Mouse (Mus musculus): ENCODE data around the gene Vps37b.
A peak's percentile ranks its signal among the peaks of the same experiment; 100 is the strongest.
"Not testable (repeated sequence)": the region's sequence is repeated elsewhere in the genome, so short reads cannot be mapped to it uniquely, and the experiment has no call there.

Gene Vps37b

DNA sequence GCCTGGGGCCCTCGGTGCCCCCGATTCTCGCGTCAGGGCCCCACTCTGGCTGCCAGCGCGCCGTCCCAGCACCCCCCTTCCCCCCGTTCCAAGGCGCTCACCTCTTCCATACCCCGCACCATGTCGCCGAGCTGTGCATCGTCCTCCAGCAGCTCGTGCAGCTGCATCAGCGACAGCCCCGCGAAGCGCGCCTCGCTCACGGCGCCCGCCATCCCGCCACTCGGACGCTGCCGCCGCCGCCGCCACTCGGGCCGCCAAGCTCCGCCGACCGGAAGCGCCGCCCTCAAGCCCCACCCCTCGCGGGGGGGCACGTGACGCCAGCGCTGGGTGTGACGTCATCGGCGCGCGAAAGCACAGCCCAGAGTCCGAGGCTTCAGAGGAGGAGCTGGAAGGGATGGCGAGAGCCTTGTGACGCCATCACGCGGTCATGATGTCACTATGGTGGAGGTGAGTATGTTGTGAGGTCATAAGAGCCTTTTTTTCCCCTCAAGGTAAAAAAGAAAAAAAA, at the start of gene Vps37b:
TSS of gene Vps37b (minus strand) at position 270 of the 508 bp plus-strand sequence.
- DNase-seq (ENCODE audit: low spot score), result peak; percentile 90

DNA sequence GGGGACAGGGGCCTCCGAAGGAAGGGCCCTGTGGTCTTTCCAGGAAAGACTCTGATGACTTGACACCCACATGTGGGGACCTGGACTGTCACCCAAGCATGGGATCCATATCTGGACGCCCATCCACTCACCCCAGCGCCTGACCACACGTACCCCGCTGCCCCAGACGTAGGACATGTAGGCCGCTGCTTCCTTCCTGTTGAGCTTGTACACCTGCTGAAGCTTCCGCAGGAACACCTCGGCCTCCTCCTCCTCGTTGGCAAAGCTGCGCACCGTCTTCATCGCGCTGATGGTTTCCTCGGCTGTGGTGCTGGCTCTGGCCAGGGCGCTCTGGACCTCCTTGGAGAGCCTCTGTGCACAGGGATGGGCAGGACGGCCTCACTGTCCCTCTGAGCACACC, 47.8 kb upstream of the Vps37b start:
- DNase-seq (ENCODE audit: low spot score), result no peak

DNA sequence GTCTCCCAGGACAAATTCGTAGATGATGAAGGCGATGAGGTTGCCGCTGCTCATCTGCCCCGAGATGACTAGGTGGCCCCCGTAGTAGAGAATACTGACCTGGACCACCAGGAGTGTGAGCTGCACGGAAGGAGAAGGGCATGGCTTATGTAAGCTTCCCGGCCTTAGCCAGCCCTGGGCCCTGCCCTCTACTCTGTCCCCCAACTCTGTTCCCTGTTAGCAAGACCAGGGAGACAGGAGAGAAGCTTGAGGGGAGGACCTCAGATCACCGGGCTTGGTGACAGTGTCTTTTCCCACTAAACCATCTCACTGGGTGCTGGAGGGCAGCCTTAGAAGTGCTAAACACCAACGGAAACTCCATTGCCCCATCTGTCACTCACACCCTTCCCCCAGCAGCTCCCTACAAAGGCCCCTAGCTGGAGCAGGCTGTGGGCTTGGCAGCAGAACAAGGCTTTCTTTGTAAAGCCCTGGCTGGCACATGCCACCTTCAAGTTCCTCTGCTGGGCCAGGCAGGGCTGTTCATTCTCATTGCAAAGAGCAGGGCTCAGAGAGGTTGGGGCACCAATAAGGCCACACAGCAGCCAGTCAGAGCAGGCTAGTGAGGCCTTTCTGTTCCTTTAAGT, 46.8 kb upstream of the Vps37b start:
- DNase-seq (ENCODE audit: low spot score), result no peak

DNA sequence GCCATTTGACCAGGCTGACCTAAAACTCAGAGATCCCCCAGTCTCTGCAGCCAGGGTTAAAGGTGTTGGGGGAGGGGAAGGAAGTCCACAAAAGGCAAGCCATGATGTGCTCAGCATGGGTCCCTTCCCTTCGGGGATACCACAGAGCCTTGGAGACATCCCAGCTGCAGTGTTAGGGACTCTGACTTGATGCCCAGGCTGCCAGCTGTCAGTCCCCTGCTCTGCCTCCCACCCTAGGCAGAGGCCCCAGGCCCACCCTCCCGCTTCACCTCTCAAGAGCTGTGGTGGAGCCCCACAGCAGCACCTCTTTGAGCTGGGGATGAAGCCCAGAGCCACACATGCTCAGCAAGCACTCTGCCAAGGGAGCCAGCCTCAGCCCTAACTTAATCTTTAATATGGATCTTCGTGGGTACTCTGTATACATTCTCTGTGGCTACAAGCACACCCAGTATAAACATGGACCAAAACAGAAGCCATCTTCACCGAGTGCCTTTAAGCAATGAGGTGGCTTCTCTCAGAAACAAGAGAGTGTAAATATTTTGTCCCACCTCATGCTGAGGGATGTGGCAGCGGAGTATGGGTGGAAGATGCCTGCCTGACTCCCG, 45.9 kb upstream of the Vps37b start:
- DNase-seq (ENCODE audit: low spot score), result no peak

DNA sequence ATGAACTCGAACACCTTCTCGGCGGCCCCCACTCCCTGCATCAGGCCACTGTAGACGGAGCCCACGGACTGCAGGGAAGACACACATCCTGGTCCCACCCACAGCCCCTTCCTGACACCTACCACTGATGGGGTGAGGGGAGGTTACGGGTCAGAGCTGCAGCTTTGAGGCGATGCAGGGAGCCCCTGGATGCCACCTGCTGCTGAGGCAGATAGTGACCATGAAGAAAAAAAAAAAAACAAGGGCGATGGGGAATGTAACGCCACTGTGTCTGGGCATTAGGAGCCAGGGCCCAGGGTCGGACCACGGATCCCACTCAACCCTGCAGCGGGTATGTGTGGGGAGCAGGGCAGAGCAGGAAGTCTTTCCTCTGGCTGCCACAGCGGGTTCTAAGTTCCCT, 45.2 kb upstream of the Vps37b start:
- DNase-seq (ENCODE audit: low spot score), result no peak

DNA sequence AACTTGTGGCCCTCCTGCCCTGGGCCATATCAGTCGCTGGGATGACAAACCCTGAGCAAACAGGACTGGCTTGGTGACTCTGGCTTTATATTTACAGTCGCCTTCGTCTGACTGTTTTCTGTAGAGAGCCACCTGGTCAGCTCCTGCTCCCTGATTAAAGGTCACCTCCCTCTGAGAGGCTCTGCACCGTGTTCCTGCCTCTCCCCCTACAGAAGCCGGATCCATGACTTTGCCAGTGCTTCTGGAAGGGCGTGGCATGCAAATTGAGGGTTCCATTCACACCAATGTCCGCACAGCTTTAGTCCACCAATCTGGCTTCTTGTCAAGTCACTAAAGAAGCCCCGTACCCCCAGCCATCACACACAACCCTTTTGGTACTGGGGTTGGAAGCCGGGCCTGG, 44.5 kb upstream of the Vps37b start:
- DNase-seq (ENCODE audit: low spot score), result no peak

DNA sequence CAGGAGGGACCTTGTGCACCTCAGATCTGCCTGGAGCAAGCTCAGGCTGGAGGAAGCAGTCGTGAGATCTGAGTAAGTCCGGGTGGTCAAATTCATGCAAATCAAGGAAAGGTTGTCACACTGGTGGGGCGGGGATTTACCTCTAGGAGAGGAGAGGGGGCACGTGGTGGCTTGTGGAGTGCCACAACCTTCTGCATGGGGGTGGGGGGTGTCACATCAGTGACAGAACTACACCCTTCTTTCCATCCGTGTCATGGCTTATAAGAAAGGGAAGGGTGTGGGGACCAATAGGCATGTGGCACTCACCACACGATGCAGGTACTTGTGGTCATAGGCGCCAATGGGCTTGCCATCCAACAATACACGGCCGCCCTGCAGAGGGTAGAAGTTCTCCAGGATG, 43.6 kb upstream of the Vps37b start:
- no peak for DNase-seq (ENCODE audit: low spot score)

DNA sequence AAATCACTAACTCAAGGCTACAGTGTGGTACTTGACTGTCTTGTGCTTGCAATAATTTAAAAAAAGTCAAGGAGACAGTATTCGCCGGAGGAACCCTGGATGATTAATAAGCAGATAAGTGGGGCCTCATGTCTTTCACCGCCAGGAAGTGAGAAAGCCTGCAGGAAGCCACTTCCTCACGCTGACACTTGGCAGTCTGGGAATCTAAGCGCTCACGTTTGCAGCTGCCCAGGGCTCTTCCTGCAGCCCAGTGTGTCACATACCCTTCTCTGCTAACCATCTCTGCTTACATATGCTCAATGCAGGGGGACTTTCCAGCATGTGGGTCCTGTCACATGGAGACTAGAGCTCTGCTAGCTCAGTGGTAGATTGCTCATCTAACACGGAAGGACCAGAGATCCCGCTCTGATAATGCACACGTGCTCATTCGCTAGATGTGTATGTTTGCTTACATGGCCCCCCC, 42.8 kb upstream of the Vps37b start:
- no peak for DNase-seq (ENCODE audit: low spot score)

DNA sequence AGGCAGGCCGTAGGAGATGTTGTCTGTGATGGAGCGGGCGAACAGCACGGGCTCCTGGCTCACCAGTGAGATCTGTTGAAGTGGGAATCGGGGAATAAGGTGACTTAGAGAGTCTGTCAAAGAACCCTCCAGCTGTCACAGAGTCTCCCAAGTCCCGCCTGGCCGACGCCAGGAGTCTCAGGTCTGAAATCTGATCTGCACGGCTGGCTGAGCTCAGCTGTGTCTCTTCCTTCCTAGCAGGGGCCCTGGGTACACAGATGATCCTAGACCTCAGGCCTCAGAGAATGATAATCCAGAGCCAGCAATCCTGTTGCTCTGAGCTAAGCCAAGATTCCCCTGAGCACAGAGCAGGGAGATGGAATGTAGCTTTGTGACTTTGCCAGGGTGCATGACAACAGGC, 41.6 kb upstream of the Vps37b start:
- DNase-seq (ENCODE audit: low spot score), result no peak

DNA sequence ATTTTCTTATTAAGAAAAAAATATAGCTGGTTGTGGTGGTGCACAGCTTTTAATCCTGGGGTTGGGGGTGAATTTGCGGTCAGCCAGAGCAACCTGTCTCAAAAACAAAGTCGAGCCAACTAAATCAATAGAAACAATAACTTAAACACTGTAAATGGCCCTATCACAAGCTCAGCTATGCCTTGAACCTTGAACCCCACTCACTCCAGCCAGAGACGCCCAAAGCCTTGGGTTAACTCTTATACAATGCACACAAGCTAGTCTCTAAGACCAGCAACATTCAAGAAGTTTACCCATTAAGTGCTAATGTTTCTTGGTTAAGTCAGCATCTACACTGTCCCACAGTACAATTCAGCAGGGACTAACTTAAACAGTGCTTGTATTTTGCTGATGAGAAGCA, 37.6 kb upstream of the Vps37b start:
- no peak for DNase-seq (ENCODE audit: low spot score)

DNA sequence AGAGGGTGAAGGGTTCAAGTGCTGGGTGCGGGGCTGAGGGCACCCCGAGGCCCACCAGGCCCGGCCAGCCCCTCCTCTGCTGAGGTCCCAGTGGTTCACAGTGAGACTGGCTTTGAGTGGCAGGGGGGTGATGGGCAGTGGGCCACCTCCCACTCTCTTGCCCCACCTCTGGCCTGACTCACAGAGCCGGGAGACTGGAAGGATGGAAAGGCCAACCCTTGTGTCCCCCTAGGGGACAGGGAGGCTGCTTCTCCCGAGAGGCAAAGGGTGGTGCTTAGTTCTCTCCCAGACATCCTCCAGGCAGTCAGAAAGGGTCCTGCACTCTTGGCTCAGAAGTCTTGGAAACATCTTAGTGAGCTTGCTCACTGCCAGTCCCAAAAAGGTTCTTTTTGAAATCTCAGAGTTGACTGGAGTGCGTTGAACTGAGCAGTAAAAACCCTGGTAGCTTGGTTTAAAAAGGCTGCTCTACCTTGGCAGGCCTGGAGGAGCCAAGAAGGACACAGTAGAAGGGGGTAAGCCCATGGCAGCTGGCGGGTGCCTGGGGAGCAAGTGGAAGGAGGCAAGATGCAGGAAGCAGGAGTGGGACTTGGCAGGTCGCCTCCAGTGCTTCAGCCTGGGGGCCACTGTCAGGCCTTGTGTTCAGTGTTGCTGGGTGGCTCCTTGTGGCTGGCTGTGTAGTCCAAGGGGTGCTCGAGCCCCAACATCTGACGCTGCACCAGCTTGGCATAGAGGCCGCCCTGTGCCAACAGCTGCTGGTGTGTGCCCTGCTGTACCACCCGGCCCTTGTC, 30.2 kb upstream of the Vps37b start:
- DNase-seq (ENCODE audit: low spot score), result no peak

DNA sequence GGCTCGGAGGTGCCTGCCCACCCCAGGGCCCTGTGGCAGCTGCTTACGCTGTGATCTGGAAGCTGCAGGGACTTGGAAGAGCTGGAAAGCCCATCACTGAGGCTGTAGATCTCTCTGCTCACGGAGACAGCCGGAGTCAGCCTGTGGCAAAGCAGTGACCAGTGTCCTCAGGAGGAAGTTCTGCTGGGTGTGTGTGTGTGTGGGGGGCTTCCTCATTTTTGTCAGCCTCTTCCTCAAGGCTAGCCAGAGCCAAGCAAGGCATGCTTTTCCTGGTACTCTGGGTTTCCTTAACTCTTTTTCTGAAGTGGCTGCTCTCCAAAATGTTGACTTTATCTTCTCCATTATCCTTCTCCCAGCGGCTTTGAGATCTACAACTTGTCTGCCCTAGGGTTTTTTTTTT, 27.6 kb upstream of the Vps37b start:
- DNase-seq (ENCODE audit: low spot score), result no peak

DNA sequence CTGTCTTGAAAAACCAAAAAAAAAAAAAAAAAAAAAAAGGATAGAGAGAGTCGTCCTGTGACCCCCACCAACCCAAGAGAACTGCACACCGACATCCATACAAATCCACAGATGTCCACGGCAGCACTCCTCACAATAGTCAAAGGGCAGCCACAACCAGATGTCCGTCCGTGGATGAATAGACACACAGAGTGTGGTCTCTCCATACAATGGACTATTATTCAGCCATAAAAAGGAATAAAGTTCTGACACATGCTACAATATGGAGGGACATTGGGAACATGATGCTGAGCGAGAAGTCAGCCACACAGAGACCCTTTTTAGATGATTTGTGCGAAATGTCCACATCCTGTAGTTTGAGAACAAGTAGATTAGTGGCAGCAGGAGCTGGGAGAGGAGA, 26.7 kb upstream of the Vps37b start:
- DNase-seq (ENCODE audit: low spot score), result no peak

DNA sequence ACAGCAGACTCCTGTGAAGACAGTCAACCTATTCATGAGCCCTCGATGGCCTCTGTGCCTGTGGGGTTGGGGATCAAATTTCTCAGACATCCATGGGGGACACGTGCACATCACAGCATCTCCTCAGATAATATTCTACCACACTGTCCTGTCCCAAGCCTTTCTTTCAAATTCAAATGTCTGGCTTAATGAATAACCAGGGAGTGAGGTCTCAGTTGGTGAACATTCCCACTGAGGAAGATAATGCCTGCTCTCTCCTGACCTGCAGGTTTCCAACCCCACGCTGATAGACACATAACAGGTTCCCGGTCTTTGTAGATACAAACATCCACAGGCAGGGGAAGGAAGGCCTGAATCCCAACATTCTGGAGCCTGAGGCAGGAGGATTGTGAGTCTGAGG, 24.9 kb upstream of the Vps37b start:
- DNase-seq (ENCODE audit: low spot score), result no peak

DNA sequence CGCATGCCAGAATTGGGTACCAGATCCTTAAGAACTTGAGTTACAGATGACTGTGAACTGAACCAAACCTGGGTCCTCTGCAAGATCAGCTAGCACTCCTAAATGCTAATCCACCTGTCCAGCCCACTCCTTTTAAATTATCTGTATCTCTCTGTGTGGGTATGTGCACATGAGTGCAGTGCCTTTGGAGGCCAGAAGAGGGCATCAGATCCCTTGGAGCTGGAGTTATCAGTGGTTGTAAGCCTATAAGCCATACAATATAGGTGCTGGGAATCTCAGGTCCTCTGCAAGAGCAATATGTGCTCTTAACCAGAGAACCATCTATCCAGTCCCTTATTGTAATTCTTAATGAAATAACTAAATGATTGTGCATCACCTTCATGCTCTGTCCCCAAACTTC, 24.1 kb upstream of the Vps37b start:
- no peak for DNase-seq (ENCODE audit: low spot score)

DNA sequence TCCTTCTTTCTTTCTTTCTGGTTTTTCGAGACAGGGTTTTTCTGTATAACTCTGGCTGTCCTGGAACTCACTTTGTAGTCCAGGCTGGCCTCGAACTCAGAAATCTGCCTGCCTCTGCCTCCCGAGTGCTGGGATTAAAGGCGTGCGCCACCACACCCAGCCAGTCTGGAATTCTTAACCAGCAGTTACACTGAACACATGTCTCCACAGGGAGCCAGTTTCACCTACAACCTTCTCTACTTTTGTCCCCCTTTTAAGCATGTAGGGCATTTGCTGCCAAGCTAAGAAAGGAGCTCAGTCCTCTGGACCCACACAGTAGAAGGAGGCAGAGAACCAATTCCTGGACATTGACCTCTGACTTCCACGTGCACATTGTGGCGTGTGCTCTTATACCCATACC, 20.6 kb upstream of the Vps37b start:
- not testable (repeated sequence) for DNase-seq (ENCODE audit: low spot score)

DNA sequence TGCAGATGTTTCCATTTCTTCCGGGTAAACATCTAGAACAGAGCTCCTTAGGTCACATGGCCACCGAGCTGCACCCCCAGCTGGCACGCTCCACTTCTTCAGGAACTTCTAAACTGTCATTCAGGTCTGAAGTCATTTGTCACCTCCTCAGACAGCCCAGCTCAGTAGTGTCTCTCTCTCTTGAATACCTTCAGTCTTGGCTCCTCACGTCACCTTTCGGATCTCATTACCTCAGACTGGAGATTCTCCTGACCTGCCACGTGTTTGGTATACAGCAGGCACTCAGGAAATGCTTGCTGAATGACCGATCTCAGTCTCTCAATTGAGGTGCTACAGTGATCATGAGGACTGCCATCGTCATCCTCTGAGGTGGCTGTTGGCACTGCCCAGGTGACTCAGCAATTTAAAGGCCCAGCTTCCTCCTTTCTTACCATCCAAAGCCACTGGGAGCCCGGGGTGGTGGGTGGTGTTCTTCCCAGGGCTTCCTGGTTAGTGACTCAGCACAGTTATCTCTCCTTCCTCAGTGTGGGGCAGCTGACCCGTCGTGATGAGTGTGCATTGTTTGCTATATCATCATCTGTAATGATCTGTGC, 19.9 kb upstream of the Vps37b start:
- peak; percentile 50 for DNase-seq (ENCODE audit: low spot score)

DNA sequence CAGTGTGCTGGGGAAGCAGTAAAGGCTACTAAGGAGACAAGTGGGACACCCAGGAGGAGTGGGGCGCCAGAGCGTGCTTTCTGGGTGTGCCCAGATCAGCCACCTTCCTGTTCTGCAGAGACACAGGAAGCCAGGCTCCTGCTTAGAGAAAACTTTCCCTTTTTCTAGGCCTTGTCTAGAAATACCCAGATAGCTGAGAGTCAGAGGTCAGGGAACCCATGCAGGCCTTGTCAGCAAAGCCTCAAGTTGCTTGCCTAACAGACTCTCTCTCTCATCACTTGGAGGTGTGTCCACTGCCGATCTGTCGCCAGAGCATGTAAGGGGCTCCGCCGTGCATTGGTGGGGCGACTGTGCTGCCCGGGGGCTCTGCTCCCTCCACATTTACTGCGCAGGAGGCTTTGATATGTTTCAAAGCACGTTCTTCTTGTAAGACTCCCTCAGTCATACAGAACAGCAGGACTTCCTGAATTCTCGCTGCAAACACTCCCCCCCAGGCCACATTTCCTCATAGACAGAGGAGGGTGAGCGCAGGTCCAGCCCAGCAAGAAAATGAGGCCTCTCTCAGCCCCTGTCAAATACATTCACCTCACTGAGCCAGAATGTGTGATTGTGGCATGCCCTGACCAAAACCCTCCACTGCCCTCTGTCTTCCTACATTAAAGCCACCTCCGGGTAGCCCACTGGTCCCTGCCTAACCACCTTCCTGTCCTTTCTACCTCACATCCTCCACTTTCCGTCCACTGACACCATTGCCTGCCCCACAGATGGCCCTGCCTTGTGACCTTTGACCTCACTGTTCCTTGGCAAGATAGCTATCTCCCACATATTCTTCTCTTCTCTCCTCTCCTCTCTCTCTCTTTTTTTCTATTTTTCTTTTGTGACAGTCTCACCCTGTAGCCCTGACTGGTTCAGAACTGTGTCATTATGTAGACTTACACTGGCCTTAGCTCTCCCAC, 18.3 kb upstream of the Vps37b start:
- peak; percentile 58 for DNase-seq (ENCODE audit: low spot score)

DNA sequence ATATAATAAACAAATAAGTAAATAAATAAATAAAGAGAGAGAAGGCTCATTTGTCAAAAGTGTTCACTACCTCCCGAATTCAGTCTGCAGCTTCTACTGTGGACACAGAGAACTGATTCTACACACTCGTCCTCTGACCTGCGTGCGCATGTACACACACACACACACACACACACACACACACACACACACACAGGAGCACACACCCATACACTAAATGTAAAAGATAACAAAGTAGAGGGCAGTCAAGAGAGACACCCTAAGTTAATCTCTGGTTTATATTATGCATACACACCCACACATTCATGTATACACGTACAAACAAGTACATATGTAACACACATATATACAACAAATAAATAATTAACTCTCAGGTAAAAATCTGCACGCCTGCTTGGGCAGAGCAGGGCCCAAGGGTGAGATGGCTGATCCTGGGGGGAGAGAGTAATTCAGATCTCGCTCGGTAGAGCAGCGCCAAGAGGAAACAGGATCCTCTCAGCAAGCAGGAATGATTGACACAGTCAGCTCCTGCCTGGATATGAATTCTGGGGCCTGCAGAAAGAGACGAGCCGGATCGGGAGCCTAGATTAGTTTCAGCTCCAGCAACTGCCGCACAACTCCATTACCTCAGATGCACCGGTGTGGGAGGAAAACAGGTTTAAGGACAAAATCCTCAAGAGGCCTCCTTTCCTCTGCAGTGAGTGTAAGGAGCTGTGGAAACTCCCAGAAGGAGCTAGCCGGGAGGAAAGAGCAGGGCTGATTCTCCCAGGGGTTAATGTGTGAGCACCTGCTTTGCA, 17.4 kb upstream of the Vps37b start:
- no peak for DNase-seq (ENCODE audit: low spot score)

DNA sequence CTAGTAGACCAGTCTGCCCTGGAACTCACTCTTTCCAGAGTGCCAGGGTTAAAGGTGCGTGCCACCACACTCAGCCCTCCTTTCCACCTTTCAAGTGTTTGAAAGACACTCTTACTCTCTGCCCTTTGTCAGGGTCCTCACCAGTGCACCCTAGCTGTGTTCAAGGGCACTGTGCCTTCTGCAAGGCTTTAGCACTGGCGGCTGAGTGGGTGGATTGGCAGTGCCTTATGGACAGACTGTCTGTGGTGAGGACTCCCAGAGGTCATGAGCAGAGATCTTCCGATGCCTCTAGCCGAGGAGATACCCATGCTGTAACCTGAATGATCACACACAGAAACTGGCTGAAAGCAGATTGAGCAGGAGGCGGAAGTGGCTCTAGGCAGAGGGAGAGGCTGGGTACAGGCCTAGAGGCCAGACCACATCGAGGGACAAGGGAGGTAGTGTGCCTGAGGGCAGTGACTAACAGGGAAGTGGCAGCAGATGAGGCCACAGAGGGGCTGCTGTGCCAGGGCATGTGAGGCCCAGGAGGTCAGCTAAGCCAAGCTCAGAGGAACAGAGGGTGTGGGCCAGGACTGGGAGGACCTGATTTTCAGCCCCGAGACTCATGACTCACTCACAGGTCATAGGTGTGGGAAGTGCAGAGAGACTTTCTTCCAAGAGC, 14.8 kb upstream of the Vps37b start:
- DNase-seq (ENCODE audit: low spot score), result peak; percentile 64

Data from lung, postnatal 25 days (tissue).